Mouse (Mus musculus): ENCODE data around the gene Pecam1. TPM values are rescaled to one million over a fixed set of nuclear protein-coding genes. Genes with fewer than 3 reads are reported as not detected.
"Not testable (repeated sequence)": the region's sequence is repeated elsewhere in the genome, so short reads cannot be mapped to it uniquely, and the experiment has no call there.

Pecam1 gene
- polyA plus RNA-seq, 1 experiment from 2014 or later: 6.1 TPM

DNA sequence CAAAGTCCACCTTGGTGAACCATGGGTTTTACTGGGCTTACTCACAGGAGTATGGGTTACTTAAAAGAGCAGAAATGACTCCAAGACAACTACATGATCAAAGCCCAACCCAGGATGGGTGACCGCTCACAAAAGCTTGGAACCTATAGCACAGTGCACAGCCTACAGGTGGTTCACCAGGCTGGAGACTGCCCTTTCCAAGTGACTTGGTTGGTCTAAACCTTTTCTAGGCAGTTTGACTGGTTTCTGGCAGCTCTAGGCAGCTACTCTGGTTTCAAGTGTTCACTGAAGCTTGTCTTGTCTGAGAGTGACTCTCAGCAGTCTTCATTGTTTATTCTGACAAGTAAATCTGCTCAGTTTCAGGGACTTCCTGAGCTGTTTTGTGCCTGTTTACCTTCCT, 20.8 kb downstream of the Pecam1 start:
- ATAC-seq (ENCODE audit: low read depth) (no peak), DNase-seq (no peak)
- WGBS (ENCODE audit: insufficient replicate concordance): 69% methylated on average over 1 of the region's 1 CpGs
- no peak overlapping the region for H3K4me2 ChIP-seq
- H3K36me3 ChIP-seq: no peaks in the 10 kb centered on the region
- no peak overlapping the region for H3K4me3 ChIP-seq (replicated peaks)
- H3K9me3 ChIP-seq (replicated peaks): no peaks in the 10 kb centered on the region
- H3K9ac ChIP-seq: no peak overlapping the region
- no peaks in the 10 kb centered on the region for H3K27me3 ChIP-seq
- H3K4me1 ChIP-seq (replicated peaks): peaks cover 30% of the 10 kb centered on the region
- no peak overlapping the region for H3K27ac ChIP-seq

DNA sequence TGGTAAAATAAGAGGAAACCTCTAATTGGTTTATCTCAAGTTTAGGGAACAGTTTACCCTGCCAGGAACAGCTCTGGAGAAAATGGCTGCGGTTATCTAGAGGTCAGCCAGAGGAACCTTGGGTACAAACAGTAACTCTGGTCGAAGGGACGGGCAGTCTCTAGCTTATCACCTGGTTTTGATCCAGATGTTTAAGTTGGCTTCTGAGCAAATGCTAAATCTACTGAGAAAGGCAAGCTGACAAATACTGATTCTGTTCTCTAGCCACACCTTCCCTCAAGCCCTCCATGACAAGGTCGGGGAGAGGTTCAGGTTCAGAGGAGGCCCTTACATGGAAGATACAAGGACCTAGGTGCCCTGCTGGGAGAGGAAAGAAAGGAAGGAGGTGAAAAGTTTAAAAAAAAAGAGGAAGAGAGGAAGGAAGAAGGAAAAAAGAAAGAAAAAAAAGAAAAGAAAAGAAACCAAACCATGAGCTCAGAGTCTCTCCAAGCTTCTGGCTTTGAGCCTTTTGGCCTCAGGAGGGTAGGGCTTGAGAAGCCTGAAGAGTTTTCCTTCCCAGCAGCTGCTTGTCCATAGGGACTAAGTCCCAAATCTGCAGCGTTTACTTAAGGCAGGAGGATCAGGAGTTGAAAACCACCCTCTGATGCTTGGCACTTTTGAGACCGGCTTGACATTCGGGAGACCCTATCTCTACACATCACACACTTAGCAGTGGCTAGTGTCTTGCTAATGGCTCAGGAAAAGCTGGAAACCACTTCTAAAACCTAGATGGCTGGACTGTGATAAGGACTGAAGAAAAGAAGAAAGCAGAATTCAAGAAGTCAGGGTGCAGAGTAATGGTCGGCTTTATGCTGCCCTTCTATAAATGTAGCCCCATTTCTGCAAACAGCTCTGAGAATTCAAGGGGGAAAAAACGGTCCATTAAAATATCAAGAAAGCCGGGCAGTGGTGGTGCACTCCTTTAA, 21.7 kb downstream of the Pecam1 start:
- Histone ChIP-seq H3K4me2 (no peak overlapping the region), H3K9ac (no peak overlapping the region), H3K27ac (no peak overlapping the region), H3K9me3 (replicated peaks) (no peaks in the 10 kb centered on the region), H3K36me3 (no peaks in the 10 kb centered on the region), H3K4me1 (replicated peaks) (peaks cover 39% of the 10 kb centered on the region), H3K27me3 (no peaks in the 10 kb centered on the region), H3K4me3 (replicated peaks) (no peak overlapping the region)
- ATAC-seq (ENCODE audit: low read depth) (peak; percentile 59), DNase-seq (no peak)
- WGBS (ENCODE audit: insufficient replicate concordance): 29% methylated on average over 10 of the region's 10 CpGs

DNA sequence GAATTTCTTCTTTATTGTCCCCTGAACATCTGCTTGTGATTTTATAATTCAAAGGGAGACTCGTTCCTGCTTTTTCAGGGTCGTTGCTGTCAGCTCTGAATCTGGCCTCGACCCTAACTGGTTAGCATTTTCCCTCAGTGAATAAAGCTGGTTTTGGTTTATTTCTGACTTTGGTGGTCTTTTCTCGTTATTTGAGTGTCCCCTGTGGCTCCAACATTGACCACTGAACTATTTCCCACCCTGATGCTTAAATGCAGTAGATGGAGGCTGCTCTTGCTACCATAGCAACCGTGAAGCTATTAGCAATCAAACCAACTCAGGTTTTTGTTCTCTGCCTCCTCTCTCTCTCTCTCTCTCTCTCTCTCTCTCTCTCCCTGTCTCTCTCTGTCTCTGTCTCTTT, 22.5 kb downstream of the Pecam1 start:
- Histone ChIP-seq H3K9ac (no peak overlapping the region), H3K36me3 (no peaks in the 10 kb centered on the region), H3K4me3 (replicated peaks) (no peak overlapping the region), H3K9me3 (replicated peaks) (no peaks in the 10 kb centered on the region), H3K4me1 (replicated peaks) (peaks cover 46% of the 10 kb centered on the region), H3K4me2 (no peak overlapping the region), H3K27ac (no peak overlapping the region), H3K27me3 (no peaks in the 10 kb centered on the region)
- no peak for ATAC-seq (ENCODE audit: low read depth)
- WGBS (ENCODE audit: insufficient replicate concordance): 63% methylated on average over 5 of the region's 5 CpGs
- DNase-seq: no peak

DNA sequence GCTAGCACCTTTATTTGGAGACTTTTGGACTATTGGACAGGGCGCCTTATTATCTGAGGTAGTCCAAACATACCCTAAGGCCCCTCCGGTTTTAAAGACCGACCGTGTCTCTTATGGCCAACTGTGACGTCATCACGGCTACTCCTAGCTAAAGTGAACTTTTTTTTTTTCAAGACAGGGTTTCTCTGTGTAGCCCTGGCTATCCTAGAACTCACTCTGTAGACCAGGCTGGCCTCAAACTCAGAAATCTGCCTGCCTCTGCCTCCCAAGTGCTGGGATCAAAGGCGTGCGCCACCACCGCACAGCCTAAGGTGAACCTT, 25.6 kb downstream of the Pecam1 start:
- 77% methylated on average over 9 of the region's 9 CpGs for WGBS (ENCODE audit: insufficient replicate concordance)
- DNase-seq; H3K4me2 ChIP-seq; H3K4me3 ChIP-seq (replicated peaks); H3K9me3 ChIP-seq (replicated peaks); H3K27ac ChIP-seq; H3K9ac ChIP-seq; H3K36me3 ChIP-seq; ATAC-seq (ENCODE audit: low read depth); H3K27me3 ChIP-seq: not testable (repeated sequence)
- H3K4me1 ChIP-seq (replicated peaks): peaks cover 45% of the 10 kb centered on the region

DNA sequence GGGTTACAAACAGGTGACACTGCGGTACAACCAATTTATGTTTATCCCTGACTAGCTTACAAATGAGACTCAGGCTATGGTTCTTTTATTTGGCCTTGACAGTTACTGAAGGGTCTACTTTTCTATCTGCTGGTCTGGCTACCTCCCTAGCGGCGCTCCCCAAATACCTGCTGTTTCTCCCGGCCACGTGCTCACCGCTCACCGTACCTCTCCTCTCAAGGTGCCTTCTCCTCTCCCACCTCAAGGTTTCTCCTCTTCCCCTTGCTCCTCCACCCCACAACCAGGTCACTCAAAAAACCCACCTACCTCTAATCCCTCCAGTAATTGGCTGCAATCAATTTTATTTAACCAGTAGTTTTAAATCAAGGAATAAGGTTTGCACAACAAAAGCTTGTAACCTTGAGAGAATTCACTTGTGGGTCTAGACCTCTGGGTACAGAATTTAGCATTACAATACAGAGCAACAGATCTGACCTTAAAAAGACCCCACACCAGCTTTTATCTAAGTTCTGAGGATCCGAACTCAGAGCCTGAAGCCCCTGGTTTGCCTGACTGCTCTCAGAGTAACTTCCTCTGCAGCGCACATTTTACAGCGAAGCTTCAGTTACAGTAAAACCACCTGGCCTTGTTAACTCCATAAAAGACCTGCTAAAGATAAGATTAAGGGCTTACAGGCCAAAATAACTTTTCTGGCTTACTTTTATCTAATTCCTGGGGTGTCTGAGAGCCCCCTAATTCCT, 26.1 kb downstream of the Pecam1 start:
- Histone ChIP-seq H3K36me3 (no peaks in the 10 kb centered on the region), H3K27me3 (no peaks in the 10 kb centered on the region), H3K4me3 (replicated peaks) (no peak overlapping the region), H3K4me1 (replicated peaks) (peaks cover 45% of the 10 kb centered on the region), H3K9ac (no peak overlapping the region), H3K4me2 (no peak overlapping the region), H3K9me3 (replicated peaks) (no peaks in the 10 kb centered on the region), H3K27ac (no peak overlapping the region)
- ATAC-seq (ENCODE audit: low read depth) (no peak), DNase-seq (no peak)
- WGBS (ENCODE audit: insufficient replicate concordance): 78% methylated on average over 10 of the region's 10 CpGs

DNA sequence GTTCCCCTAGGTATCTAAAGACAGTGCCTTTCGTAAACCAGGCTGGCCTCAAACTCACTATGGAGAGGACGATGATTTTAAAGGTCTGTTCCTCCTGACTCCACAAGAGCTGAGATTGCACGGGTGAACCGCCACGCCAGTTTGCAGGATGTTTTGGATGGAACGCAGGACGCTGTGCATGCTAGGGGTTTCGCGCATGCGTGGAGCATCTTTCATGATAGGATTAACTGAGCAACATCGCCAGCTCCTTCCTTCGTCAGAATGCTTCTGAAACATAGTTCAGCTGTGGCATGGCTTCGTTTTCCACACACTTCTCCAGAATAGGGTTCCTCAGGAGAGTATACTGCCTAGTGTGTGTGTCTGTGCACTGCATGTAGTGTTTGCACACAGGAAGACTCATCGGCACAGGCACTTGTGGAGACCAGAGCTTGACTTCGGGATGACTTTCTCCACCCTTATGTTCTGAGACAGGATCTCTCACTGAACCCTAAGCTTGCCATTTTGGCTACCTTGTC, 26.8 kb downstream of the Pecam1 start:
- H3K36me3 ChIP-seq: no peaks in the 10 kb centered on the region
- no peaks in the 10 kb centered on the region for H3K27me3 ChIP-seq
- no peak overlapping the region for H3K9ac ChIP-seq
- H3K4me3 ChIP-seq (replicated peaks): no peak overlapping the region
- H3K4me1 ChIP-seq (replicated peaks): peaks cover 39% of the 10 kb centered on the region
- no peak overlapping the region for H3K27ac ChIP-seq
- no peak for ATAC-seq (ENCODE audit: low read depth)
- WGBS (ENCODE audit: insufficient replicate concordance): 74% methylated on average over 15 of the region's 15 CpGs
- peak overlapping the region; percentile 42; the same call in 1 of the 2 replicates for H3K4me2 ChIP-seq
- peak; percentile 22 for DNase-seq
- no peaks in the 10 kb centered on the region for H3K9me3 ChIP-seq (replicated peaks)

DNA sequence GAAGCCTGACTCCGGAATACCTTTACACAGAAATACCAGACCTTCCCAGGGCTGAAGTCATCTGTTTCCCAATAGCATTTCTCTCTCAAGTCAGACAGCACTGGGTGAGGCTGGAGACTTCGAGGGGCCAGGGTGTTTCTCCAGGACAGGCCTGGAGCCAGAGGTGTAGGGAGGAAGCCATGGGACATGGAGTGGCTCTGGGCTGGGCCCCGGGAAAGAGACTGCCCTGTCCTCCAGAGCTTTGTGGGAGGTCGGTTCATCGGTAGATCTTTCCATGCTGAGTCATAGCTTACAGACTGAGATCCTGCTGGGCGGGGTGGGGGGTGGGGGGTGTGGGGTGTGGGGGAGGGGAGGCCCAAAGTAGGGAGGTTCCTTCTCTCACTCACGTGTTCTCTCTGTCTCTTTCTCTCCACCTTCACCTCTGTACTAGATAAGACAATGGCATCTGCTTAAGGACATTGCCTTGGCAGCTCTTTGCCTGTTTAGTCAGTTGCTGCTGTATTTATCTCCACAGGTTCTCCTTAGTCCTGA, 27.5 kb downstream of the Pecam1 start:
- no peak overlapping the region; the same call in 1 of the 2 replicates for H3K4me3 ChIP-seq (replicated peaks)
- peaks cover 32% of the 10 kb centered on the region for H3K4me1 ChIP-seq (replicated peaks)
- H3K36me3 ChIP-seq: no peaks in the 10 kb centered on the region
- DNase-seq: peak; percentile 41
- no peaks in the 10 kb centered on the region for H3K9me3 ChIP-seq (replicated peaks)
- H3K4me2 ChIP-seq: peak overlapping the region; percentile 42
- peak; percentile 87 for ATAC-seq (ENCODE audit: low read depth)
- H3K9ac ChIP-seq: peak overlapping the region; percentile 34; the same call in 1 of the 2 replicates
- H3K27ac ChIP-seq: peak overlapping the region; percentile 71
- WGBS (ENCODE audit: insufficient replicate concordance): 11% methylated on average over 7 of the region's 7 CpGs
- no peaks in the 10 kb centered on the region for H3K27me3 ChIP-seq

DNA sequence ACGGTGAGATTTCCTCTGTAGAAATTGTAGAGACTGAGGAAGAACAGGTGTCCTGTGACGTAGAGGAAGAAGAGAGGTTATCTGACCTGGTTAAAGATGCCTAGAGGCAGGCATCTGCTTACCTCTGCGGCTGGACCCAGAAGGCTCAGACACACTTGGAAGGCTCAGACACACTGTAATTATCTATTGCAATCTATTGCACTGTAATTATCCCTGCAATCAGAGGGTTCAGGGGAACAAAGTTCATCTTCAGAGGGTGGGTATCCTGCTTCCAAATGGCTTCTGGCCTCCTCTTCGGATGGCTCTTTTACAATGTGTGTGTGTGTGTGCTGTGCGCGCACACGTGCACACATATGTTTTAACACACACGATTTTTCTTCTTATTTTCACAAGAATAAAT, 30.0 kb downstream of the Pecam1 start:
- no peaks in the 10 kb centered on the region; the same call in 1 of the 2 replicates for H3K27me3 ChIP-seq
- H3K9me3 ChIP-seq (replicated peaks): no peaks in the 10 kb centered on the region
- no peak for DNase-seq
- WGBS (ENCODE audit: insufficient replicate concordance): 81% methylated on average over 8 of the region's 8 CpGs
- H3K36me3 ChIP-seq: no peaks in the 10 kb centered on the region
- peaks cover 39% of the 10 kb centered on the region for H3K4me1 ChIP-seq (replicated peaks)
- no peak for ATAC-seq (ENCODE audit: low read depth)
- no peak overlapping the region for H3K9ac ChIP-seq
- H3K4me2 ChIP-seq: no peak overlapping the region
- H3K27ac ChIP-seq: no peak overlapping the region
- H3K4me3 ChIP-seq (replicated peaks): no peak overlapping the region

DNA sequence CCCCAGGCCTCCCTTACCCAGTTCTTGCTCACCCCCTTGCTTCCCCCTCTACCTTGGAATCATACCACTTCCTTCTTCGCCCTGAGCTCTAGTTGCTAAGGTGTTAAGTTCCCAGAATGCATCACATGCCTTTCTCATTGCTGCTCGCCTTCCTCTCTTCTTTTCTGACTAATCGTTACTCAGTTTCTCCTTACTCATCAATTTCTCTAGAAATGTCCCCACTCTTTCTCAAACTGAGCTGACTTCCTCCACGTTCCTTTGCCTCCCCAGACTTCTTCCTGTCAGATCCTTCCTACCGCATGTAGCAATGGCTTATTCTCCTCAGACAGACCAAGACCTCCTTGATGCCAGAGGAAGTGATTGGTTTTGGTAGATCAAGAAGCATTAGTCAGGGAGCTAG, 33.9 kb downstream of the Pecam1 start:
- Histone ChIP-seq H3K27ac (peak overlapping the region; percentile 16; the same call in 1 of the 2 replicates), H3K9ac (no peak overlapping the region), H3K4me2 (no peak overlapping the region), H3K36me3 (no peaks in the 10 kb centered on the region), H3K27me3 (no peaks in the 10 kb centered on the region; the same call in 1 of the 2 replicates), H3K4me1 (replicated peaks) (peaks cover 17% of the 10 kb centered on the region), H3K4me3 (replicated peaks) (no peak overlapping the region), H3K9me3 (replicated peaks) (no peaks in the 10 kb centered on the region)
- ATAC-seq (ENCODE audit: low read depth) (no peak), DNase-seq (no peak)
- 37% methylated on average over 5 of the region's 5 CpGs for WGBS (ENCODE audit: insufficient replicate concordance)

DNA sequence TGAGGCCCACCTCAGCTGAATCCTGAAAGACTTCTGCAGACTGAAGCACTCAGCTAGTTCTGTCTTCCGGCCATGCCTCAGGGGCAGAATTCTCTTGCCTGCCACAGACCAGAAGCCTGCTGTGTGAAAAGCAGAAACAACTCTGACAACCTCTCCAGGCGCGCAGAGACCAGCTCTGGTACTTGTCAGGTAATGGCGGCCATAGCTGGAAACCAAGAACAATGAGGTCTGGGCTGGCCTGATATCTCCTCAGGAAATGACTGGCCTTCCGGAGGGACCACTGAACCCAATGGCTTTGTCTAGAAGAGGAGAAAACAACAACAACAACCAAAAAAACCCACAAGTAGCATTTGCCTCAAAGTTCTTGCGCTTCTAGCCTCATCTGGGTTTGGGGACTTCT, 35.4 kb downstream of the Pecam1 start:
- H3K4me2 ChIP-seq: peak overlapping the region; percentile 8; the same call in 1 of the 2 replicates
- no peaks in the 10 kb centered on the region for H3K9me3 ChIP-seq (replicated peaks)
- no peaks in the 10 kb centered on the region; the same call in 1 of the 2 replicates for H3K27me3 ChIP-seq
- 28% methylated on average over 6 of the region's 6 CpGs for WGBS (ENCODE audit: insufficient replicate concordance)
- peaks cover 17% of the 10 kb centered on the region for H3K4me1 ChIP-seq (replicated peaks)
- ATAC-seq (ENCODE audit: low read depth): no peak
- no peaks in the 10 kb centered on the region for H3K36me3 ChIP-seq
- H3K4me3 ChIP-seq (replicated peaks): peak overlapping the region; percentile 21
- H3K9ac ChIP-seq: no peak overlapping the region
- peak overlapping the region; percentile 67 for H3K27ac ChIP-seq
- no peak for DNase-seq

DNA sequence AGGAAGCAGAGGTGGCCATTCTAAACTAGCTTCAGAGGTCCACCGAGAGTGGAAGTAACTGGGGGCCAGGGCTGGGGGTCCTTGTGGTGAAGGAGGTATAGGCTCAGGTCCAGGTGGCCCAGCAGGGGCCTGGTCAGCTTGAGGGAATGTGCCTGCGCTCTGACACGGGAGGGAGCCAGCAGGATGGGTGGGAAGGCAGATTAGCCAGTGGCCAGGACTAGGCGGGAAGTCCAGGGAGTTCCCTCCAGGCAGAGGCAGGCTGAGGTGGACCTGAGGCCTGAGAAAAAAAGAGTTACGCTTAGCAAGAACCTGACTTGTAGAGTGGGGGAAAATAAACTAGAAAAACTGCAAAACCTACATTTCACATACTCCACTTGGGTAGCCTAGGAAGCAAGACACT, 39.6 kb downstream of the Pecam1 start:
- H3K9ac ChIP-seq: no peak overlapping the region
- DNase-seq: no peak
- H3K4me2 ChIP-seq: no peak overlapping the region
- H3K36me3 ChIP-seq: no peaks in the 10 kb centered on the region
- peaks cover 11% of the 10 kb centered on the region; the same call in 1 of the 2 replicates for H3K4me1 ChIP-seq (replicated peaks)
- H3K27me3 ChIP-seq: no peaks in the 10 kb centered on the region; the same call in 1 of the 2 replicates
- no peak for ATAC-seq (ENCODE audit: low read depth)
- WGBS (ENCODE audit: insufficient replicate concordance): 56% methylated on average over 5 of the region's 5 CpGs
- H3K27ac ChIP-seq: no peak overlapping the region
- no peak overlapping the region for H3K4me3 ChIP-seq (replicated peaks)
- no peaks in the 10 kb centered on the region for H3K9me3 ChIP-seq (replicated peaks)

Measured in liver, embryonic 13.5 days (tissue).